Mouse (Mus musculus) ES-E14 (cell line): ENCODE measurements at regions not wholly inside any gene's neighbourhood (a gene's known extent, or its start where the extent isn't known, plus 50 kb on each side); places are given as distances from the start of the nearest gene placed in this dataset.

Source experiments
- DNase-seq: peaks from one replicate; pipeline ENCODE4 v3.0.0-alpha.2; 2013; ENCODE audit warnings: low read depth, low spot score
- H3K27ac ChIP-seq: 2 replicates; pipeline ENCODE4 v1.5.1; 2012; ENCODE audit warnings: low read depth, mild to moderate bottlenecking, low read length, moderate library complexity, mixed read lengths; ENCODE audit not compliant: poor library complexity, insufficient read depth, severe bottlenecking
- H3K36me3 ChIP-seq: 2 replicates; pipeline ENCODE4 v1.6.1; 2012; ENCODE audit warnings: mild to moderate bottlenecking, low read length, moderate library complexity, mixed read lengths; ENCODE audit not compliant: control insufficient read depth, poor library complexity, insufficient read depth, severe bottlenecking
- H3K4me1 ChIP-seq, 2 experiments: fragments of 150-350 bp in 1 of 2; sonication (generic) in 1 of 2; 2 replicates each; pipeline ENCODE4 v1.6.1; 2012; ENCODE audit warnings: low read length in 2 of 2, mild to moderate bottlenecking in 1 of 2, mixed read lengths in 1 of 2; ENCODE audit not compliant: control insufficient read depth in 2 of 2, insufficient read depth in 2 of 2, poor library complexity in 1 of 2
- H3K4me3 ChIP-seq, 2 experiments: fragments of 150-350 bp in 1 of 2; sonication (generic) in 1 of 2; 2 replicates each; pipeline ENCODE4 v1.5.1; 2012; ENCODE audit warnings: low read length in 2 of 2, low read depth in 1 of 2, mild to moderate bottlenecking in 1 of 2, mixed read lengths in 1 of 2; ENCODE audit not compliant: insufficient read depth in 1 of 2, poor library complexity in 1 of 2, severe bottlenecking in 1 of 2
- H3K9ac ChIP-seq: 2 replicates; pipeline ENCODE4 v1.6.1; 2012; ENCODE audit warnings: low read depth, mild to moderate bottlenecking, low read length, mixed read lengths; ENCODE audit not compliant: poor library complexity, insufficient read depth, severe bottlenecking
- H3K9me3 ChIP-seq: fragments of 150-350 bp; sonication (generic); 2 replicates; pipeline ENCODE4 v1.6.1; 2012; ENCODE audit warnings: low read depth, mild to moderate bottlenecking, low read length; ENCODE audit not compliant: control insufficient read depth, insufficient read depth
- CHD2 ChIP-seq: IDR thresholded peaks from 2 replicates; pipeline ENCODE4 v1.6.1; 2014; ENCODE audit warnings: mild to moderate bottlenecking, low read depth, low read length, inconsistent platforms
- HCFC1 ChIP-seq: IDR thresholded peaks from 2 replicates; pipeline ENCODE4 v1.6.1; 2012; ENCODE audit warnings: low read length, inconsistent platforms, borderline replicate concordance; ENCODE audit not compliant: insufficient read depth
- MAFK ChIP-seq: IDR thresholded peaks from 2 replicates; pipeline ENCODE4 v1.6.1; 2014; ENCODE audit warnings: mild to moderate bottlenecking, low read depth, low read length, inconsistent platforms; ENCODE audit not compliant: insufficient read depth
- ZC3H11A ChIP-seq: IDR thresholded peaks from 2 replicates; pipeline ENCODE4 v1.6.1; 2012; ENCODE audit warnings: low read depth, mild to moderate bottlenecking, inconsistent platforms, low read length, borderline replicate concordance
- ZNF384 ChIP-seq: IDR thresholded peaks from 2 replicates; pipeline ENCODE4 v1.6.1; 2012; ENCODE audit warnings: low read depth, low read length, inconsistent platforms
- in situ Hi-C, 2 experiments: fragments of 600-800 bp; cut with MboI; formaldehyde crosslinking; loops; one replicate each; pipeline ENCODE4 v1.15.1; 2025; ENCODE audit warnings: low sequenced_read_pairs in 2 of 2, inconsistent platforms in 1 of 2; ENCODE audit not compliant: unreplicated experiment in 2 of 2

DNA sequence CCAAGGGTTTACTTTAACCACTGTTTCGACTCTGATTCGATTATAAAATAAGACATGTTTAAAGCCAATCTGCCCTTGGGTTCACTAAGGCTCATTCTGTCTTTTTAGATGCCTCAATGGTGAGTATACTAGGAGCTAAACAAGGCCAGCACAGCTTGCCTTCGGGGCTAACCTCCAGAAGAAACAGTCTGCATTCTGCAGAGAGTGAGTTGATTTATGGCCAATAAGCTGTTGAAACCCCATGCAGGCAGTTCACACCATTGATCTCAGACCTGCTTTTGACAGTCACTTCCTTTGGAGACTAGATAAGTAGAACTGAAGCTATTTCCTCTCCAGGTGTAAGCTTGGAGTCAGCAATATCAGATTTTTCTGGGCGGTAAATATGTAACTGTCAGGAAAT lies 679.0 kb downstream of the Pdcd6ip start:
- H3K4me3 ChIP-seq, result no peak overlapping the region
- in situ Hi-C loops, result no loop called here
- no peaks in the 10 kb centered on the region for H3K9me3 ChIP-seq
- H3K27ac ChIP-seq, result no peak overlapping the region
- TF ChIP-seq CHD2 (no peak), ZC3H11A (no peak), ZNF384 (no peak), MAFK (no peak), HCFC1 (no peak)
- no peaks in the 10 kb centered on the region for H3K4me1 ChIP-seq
- no peak for DNase-seq
- no peak overlapping the region for H3K9ac ChIP-seq
- no peaks in the 10 kb centered on the region for H3K36me3 ChIP-seq

- Histone ChIP-seq H3K9me3 (no peaks in the 10 kb centered on the region), H3K27ac (no peak overlapping the region), H3K36me3 (no peaks in the 10 kb centered on the region), H3K9ac (no peak overlapping the region), H3K4me3 (no peak overlapping the region), H3K4me1 (no peaks in the 10 kb centered on the region)
- in situ Hi-C loops, result no loop called here
- no peak for TF ChIP-seq CHD2
- TF ChIP-seq HCFC1, result no peak
- TF ChIP-seq ZNF384, result no peak
- no peak for TF ChIP-seq MAFK
- TF ChIP-seq ZC3H11A, result no peak
- DNase-seq, result no peak
Observed at GRCm38 (mm10) chr9:113026904-113027193, 681.2 kb downstream of the Pdcd6ip start.

GRCm38 (mm10) chr9:113026096-113026903 lies 681.8 kb downstream of the Pdcd6ip start:
- Histone ChIP-seq H3K9me3 (no peaks in the 10 kb centered on the region), H3K36me3 (no peaks in the 10 kb centered on the region), H3K9ac (no peak overlapping the region), H3K27ac (no peak overlapping the region), H3K4me3 (no peak overlapping the region), H3K4me1 (no peaks in the 10 kb centered on the region)
- DNase-seq, result no peak
- TF ChIP-seq HCFC1, result no peak
- TF ChIP-seq ZC3H11A, result no peak
- TF ChIP-seq ZNF384, result no peak
- no peak for TF ChIP-seq MAFK
- TF ChIP-seq CHD2, result no peak
- in situ Hi-C loops, result no loop called here

DNA sequence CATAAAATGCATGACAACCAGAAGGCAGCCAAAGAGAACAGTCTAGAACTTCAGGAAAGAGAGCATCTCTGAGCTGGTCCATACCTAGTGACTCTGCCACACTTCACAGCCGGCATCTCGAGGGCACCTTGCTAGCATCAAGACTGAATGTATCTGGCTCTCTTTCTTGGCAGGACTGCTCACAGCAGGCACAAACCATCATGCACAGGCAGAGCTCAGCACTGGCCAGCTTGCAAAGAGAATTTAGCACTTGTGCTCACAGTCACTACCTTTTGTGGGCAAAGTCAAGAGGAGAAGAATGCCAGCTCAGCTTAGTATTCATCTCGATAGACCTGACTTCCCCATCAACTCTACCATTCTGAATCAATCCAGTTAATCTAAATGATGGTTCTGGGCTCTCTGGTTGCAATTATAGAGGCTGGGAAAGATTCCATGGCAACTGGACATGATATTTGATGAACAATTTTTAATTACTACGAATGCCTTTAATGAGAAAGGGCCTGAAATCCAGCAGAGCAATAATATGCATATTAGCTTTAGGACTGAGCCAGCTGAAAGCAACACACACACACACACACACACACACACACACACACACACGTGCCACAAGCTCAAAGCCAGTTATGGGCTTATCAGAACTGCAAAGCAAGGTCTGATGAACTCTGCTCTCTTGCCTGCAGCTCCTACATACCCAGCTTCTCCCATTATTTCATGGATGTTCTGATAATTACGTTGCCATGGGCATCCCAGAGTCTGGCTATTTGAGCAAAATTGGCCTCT lies 686.0 kb downstream of the Pdcd6ip start:
- TF ChIP-seq ZNF384 (no peak), MAFK (no peak), CHD2 (no peak), ZC3H11A (no peak), HCFC1 (no peak)
- Histone ChIP-seq H3K27ac (no peak overlapping the region), H3K36me3 (no peaks in the 10 kb centered on the region), H3K9ac (no peak overlapping the region), H3K4me1 (no peaks in the 10 kb centered on the region), H3K9me3 (no peaks in the 10 kb centered on the region), H3K4me3 (no peak overlapping the region)
- in situ Hi-C loops, result no loop called here
- DNase-seq, result no peak
